Mouse (Mus musculus) testis, adult 2 months (tissue): ENCODE measurements around the gene Nfkb1.

Experiments
- CTCF ChIP-seq: fragments of 200-500 bp; IDR thresholded peaks from 2 replicates; pipeline ENCODE4 v1.5.1; 2012; ENCODE audit warnings: low read depth, mild to moderate bottlenecking, inconsistent platforms, low read length, moderate library complexity; ENCODE audit not compliant: control insufficient read depth, insufficient read depth, insufficient replicate concordance
- POLR2A ChIP-seq: fragments of 200-500 bp; IDR thresholded peaks from 2 replicates; pipeline ENCODE4 v1.6.1; 2012; ENCODE audit warnings: low read depth, mild to moderate bottlenecking, inconsistent platforms, low read length, moderate library complexity; ENCODE audit not compliant: control insufficient read depth

DNA sequence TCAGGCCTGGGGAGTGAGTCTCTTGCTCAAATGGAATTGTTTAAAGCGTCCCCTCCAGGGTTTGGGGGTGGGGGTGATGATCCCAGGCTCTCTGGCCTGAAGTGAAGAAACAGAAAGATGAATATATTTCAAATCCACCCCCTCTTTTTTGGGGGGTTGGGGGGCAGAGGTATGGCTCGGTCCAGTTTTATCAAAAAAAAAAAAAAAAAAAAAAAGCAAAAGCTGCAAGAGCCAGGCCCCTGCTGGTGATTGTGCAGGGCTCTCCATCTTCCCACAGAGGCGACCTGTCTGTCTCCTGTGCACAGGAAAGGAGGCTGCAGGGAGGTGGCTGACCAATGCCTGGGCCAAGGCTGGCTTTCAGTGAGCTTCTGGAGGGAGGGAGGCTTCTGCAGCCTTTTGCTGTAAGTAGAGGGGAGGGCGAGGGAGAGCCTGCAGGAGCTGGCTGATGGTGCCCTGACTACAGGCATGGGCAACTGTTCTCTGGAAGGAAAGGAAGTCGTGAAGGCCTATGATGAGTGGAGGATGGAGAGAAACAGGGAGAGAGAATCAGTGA is 112.7 kb downstream of the Nfkb1 start:
- TF ChIP-seq CTCF (no peak), POLR2A (no peak)
